9 mouse cellular contexts compared by ENCODE assay signal in genomic region chr5:122529913-122530604, GRCm38 (mm10). TPM values are rescaled to one million over a fixed set of nuclear protein-coding genes. Genes with fewer than 3 reads are reported as not detected.
A peak's percentile ranks its signal among the peaks of the same experiment; 100 is the strongest.
DNase-seq lines count a peak whose midpoint lies in the region; ATAC-seq and TF ChIP-seq lines count a peak whose summit lies in the region.
"Had no signal": no experiment of that assay in that cellular context is flagged by ENCODE, and none has a peak within 500 bp of the region (broad histone marks: within the 10 kb centered on the region; RNA-seq: fewer than 3 reads in every experiment).

No protein-coding gene starts in this region.

- H3K9me3 ChIP-seq in liver, postnatal 0 days (ENCODE audit: low read length) = no peaks in the 10 kb centered on the region
- H3K9me3 ChIP-seq in intestine, postnatal 0 days (ENCODE audit: control insufficient read depth) = no peaks in the 10 kb centered on the region

- no peak for TF ChIP-seq CTCF in liver, postnatal 0 days (IDR thresholded peaks at IDR 0.05; ENCODE audit: low read depth)
- no peak for TF ChIP-seq CTCF in intestine, postnatal 0 days (IDR thresholded peaks at IDR 0.05; ENCODE audit: low read depth)
- no peak for TF ChIP-seq CTCF in small intestine, adult 2 months (IDR thresholded peaks at IDR 0.05; ENCODE audit: extremely low read depth, insufficient read length, insufficient replicate concordance, low read depth, low read length)

- WGBS in liver, postnatal 0 days (ENCODE audit: insufficient replicate concordance) = 68% methylated on average over 9 of the region's 9 CpGs
- WGBS in intestine, postnatal 0 days = 50% methylated on average over 9 of the region's 9 CpGs
- 24% methylated on average over 9 of the region's 9 CpGs for WGBS in small intestine, adult 2 months

- H3K27ac ChIP-seq in liver, postnatal 0 days (ENCODE audit: low read depth) = peak overlapping the region; percentile 91
- peak overlapping the region; percentile 9; the same call in 1 of the 2 replicates for H3K27ac ChIP-seq in intestine, postnatal 0 days (ENCODE audit: low read depth, low read length)
- peak overlapping the region; percentile 65; the same call in 1 of the 2 replicates for H3K27ac ChIP-seq in small intestine, adult 2 months (ENCODE audit: insufficient read depth, low read depth, low read length)
- H3K27ac ChIP-seq: macrophage had no signal

- DNase-seq in heart, adult 11 months = peak; percentile 91
- DNase-seq in heart, postnatal 36 days = no peak
- DNase-seq in liver, postnatal 0 days = no peak
- no peak for DNase-seq in liver
- DNase-seq in thymus, postnatal 10 days (ENCODE audit: low spot score in 2 of 2) = no peak
- DNase-seq in ovary, adult 18-20 months (ENCODE audit: low spot score) = no peak

- ATAC-seq in liver, postnatal 0 days = no peak
- no peak for ATAC-seq in intestine, postnatal 0 days

- no peak overlapping the region for H3K9ac ChIP-seq in liver, postnatal 0 days (replicated peaks)
- no peak overlapping the region for H3K9ac ChIP-seq in intestine, postnatal 0 days (ENCODE audit: low read depth, low read length)

- H3K4me2 ChIP-seq in liver, postnatal 0 days (ENCODE audit: low read depth, low read length) = no peak overlapping the region
- H3K4me2 ChIP-seq in intestine, postnatal 0 days (replicated peaks; ENCODE audit: low read depth) = no peak overlapping the region

- peaks cover 34% of the 10 kb centered on the region for H3K4me1 ChIP-seq in liver, postnatal 0 days (ENCODE audit: insufficient read depth)
- peaks cover 29% of the 10 kb centered on the region; the same call in 1 of the 2 replicates for H3K4me1 ChIP-seq in intestine, postnatal 0 days (replicated peaks; ENCODE audit: control insufficient read depth, insufficient read depth, low read length)
- peaks cover 48% of the 10 kb centered on the region for H3K4me1 ChIP-seq in small intestine, adult 2 months (ENCODE audit: control insufficient read depth, insufficient read depth, insufficient read length, low read length)

- no peak for TF ChIP-seq POLR2A in small intestine, adult 2 months (IDR thresholded peaks at IDR 0.05; ENCODE audit: low read depth, low read length)

- TF ChIP-seq EP300 in liver, postnatal 0 days (IDR thresholded peaks at IDR 0.05; ENCODE audit: low read depth) = no peak

- intact Hi-C loops in heart, postnatal 36 days (cut with DNase I) = no loop called here

- no peaks in the 10 kb centered on the region for H3K36me3 ChIP-seq in liver, postnatal 0 days (replicated peaks; ENCODE audit: insufficient read depth, low read length)
- H3K36me3 ChIP-seq in intestine, postnatal 0 days (ENCODE audit: control insufficient read depth, insufficient read depth) = no peaks in the 10 kb centered on the region
- no peaks in the 10 kb centered on the region for H3K36me3 ChIP-seq in small intestine, adult 2 months (ENCODE audit: control insufficient read depth, insufficient read depth, low read length)

- no peaks in the 10 kb centered on the region for H3K27me3 ChIP-seq in liver, postnatal 0 days (ENCODE audit: insufficient read depth, low read length)
- H3K27me3 ChIP-seq in intestine, postnatal 0 days (replicated peaks; ENCODE audit: control insufficient read depth, insufficient read depth, low read length) = no peaks in the 10 kb centered on the region
- no peaks in the 10 kb centered on the region for H3K27me3 ChIP-seq in small intestine, adult 2 months (ENCODE audit: control insufficient read depth, insufficient read depth, low read length)

- H3K4me3 ChIP-seq in liver, postnatal 0 days (ENCODE audit: low read depth, low read length) = no peak overlapping the region
- no peak overlapping the region for H3K4me3 ChIP-seq in intestine, postnatal 0 days (ENCODE audit: low read depth, low read length)
- no peak overlapping the region for H3K4me3 ChIP-seq in small intestine, adult 2 months (ENCODE audit: low read depth, low read length)

RNA-seq across cellular contexts. Expression of gene Atp2a2, which starts 28.0 kb away (rescaled TPM):
- over 10,000 TPM; 11,843 to 11,873 TPM for total RNA-seq in heart, postnatal 36 days (2021)
- polyA plus RNA-seq in liver, postnatal 0 days (2015; fragmentation: Nextera tagmentation; extraction: Ambion mirVana) = 13.5 and 14.8 TPM in 2 replicates
- 26.1 and 27.3 TPM in 2 replicates for polyA plus RNA-seq in intestine, postnatal 0 days (2015; fragmentation: Nextera tagmentation; extraction: Ambion mirVana)
- 47.2 and 60.1 TPM in 2 replicates for polyA plus RNA-seq in small intestine, adult 2 months (2012; rRNA removed)

Comparison
In these comparisons a context has a peak if more than half of its experiments do, and no peak if none do; other contexts are left out.
1. H3K27ac ChIP-seq: peak in every context shown above with its lines; median percentile 91 in liver, postnatal 0 days; 65 in small intestine, adult 2 months; 9 in intestine, postnatal 0 days.